ENCODE assay signal across 20 mouse cellular contexts in the genomic region with DNA sequence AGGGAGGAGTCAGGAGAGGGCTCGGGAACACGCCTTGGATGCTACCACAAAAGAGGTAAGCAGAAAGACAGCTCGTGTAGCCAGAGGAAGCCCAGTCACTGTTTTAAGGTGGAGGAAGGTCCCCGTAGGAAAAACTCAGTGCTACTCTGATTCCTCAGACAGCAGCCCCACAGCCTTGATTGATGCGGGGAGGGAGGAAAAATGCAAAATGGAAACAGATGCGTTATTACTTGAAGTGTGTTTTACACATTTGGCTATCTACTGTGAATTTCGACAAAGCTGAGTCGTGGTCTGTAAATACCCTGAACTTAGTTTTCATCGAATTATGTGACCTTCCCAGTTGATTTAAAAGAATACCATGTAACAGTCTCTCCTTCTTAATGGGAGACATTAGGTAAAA.
DNase-seq lines count a peak whose midpoint lies in the region; TF ChIP-seq lines count a peak whose summit lies in the region.
"Had no signal": no experiment of that assay in that cellular context is flagged by ENCODE, and none has a peak within 500 bp of the region (broad histone marks: within the 10 kb centered on the region; RNA-seq: fewer than 3 reads in every experiment).

No protein-coding gene starts in this region.

- H3K27ac ChIP-seq in embryonic facial prominence, embryonic 10.5 days (replicated peaks), result no peak overlapping the region
- peak overlapping the region; percentile 27; the same call in 1 of the 2 replicates for H3K27ac ChIP-seq in limb, embryonic 10.5 days
- no peak overlapping the region for H3K27ac ChIP-seq in left cerebral cortex, adult 2 months
- H3K27ac ChIP-seq: embryonic facial prominence, embryonic 13.5 days; forebrain, embryonic 12.5 days; gastrocnemius, adult 2 months; heart, embryonic 13.5 days; hindbrain, embryonic 12.5 days; intestine, embryonic 15.5 days had no signal

- no peaks in the 10 kb centered on the region for H3K9me3 ChIP-seq in embryonic facial prominence, embryonic 10.5 days
- no peaks in the 10 kb centered on the region for H3K9me3 ChIP-seq in limb, embryonic 10.5 days (replicated peaks)
- H3K9me3 ChIP-seq: embryonic facial prominence, embryonic 13.5 days; forebrain, embryonic 12.5 days; heart, embryonic 13.5 days; hindbrain, embryonic 12.5 days; intestine, embryonic 15.5 days had no signal

- no peak for TF ChIP-seq CTCF in left cerebral cortex, adult 2 months (IDR thresholded peaks at IDR 0.05)

- H3K36me3 ChIP-seq in embryonic facial prominence, embryonic 10.5 days (replicated peaks), result no peaks in the 10 kb centered on the region
- no peaks in the 10 kb centered on the region for H3K36me3 ChIP-seq in limb, embryonic 10.5 days
- H3K36me3 ChIP-seq: forebrain, embryonic 12.5 days; heart, embryonic 13.5 days; hindbrain, embryonic 12.5 days; intestine, embryonic 15.5 days had no signal

- intact Hi-C loops in left cerebral cortex, adult 2 months (cut with DNase I), result no loop called here

- H3K4me3 ChIP-seq in embryonic facial prominence, embryonic 10.5 days, result no peak overlapping the region
- H3K4me3 ChIP-seq in limb, embryonic 10.5 days, result no peak overlapping the region
- no peak overlapping the region for H3K4me3 ChIP-seq in left cerebral cortex, adult 2 months
- H3K4me3 ChIP-seq: embryonic facial prominence, embryonic 13.5 days; forebrain, embryonic 12.5 days; gastrocnemius, adult 2 months; heart, embryonic 13.5 days; hindbrain, embryonic 12.5 days; intestine, embryonic 15.5 days had no signal

- H3K4me1 ChIP-seq in embryonic facial prominence, embryonic 10.5 days, result peaks cover 11% of the 10 kb centered on the region
- peaks cover 27% of the 10 kb centered on the region for H3K4me1 ChIP-seq in limb, embryonic 10.5 days
- H3K4me1 ChIP-seq: hindbrain, embryonic 12.5 days; intestine, embryonic 15.5 days had no signal

- WGBS in embryonic facial prominence, embryonic 10.5 days, result 61% methylated on average over 9 of the region's 9 CpGs
- WGBS in limb, embryonic 10.5 days, result 47% methylated on average over 9 of the region's 9 CpGs

- no peaks in the 10 kb centered on the region for H3K27me3 ChIP-seq in embryonic facial prominence, embryonic 10.5 days (replicated peaks; ENCODE audit: low read depth, poor library complexity, severe bottlenecking)
- no peaks in the 10 kb centered on the region for H3K27me3 ChIP-seq in limb, embryonic 10.5 days (ENCODE audit: low read depth, poor library complexity, severe bottlenecking)
- H3K27me3 ChIP-seq: embryonic facial prominence, embryonic 13.5 days; forebrain, embryonic 12.5 days; heart, embryonic 13.5 days; hindbrain, embryonic 12.5 days; intestine, embryonic 15.5 days; Patski had no signal

- peak; percentile 27 for DNase-seq in embryo, embryonic 10 days (ENCODE audit: low spot score)
- DNase-seq in embryo, embryonic 9.5 days (ENCODE audit: extremely low spot score), result no peak
- DNase-seq in embryonic facial prominence, embryonic 10.5 days (ENCODE audit: low spot score), result peak; percentile 18
- peak; percentile 49 for DNase-seq in limb, embryonic 10.5 days (ENCODE audit: low spot score)
- DNase-seq in mesoderm, embryonic 11.5 days (ENCODE audit: low read depth, low spot score), result peak; percentile 38
- no peak for DNase-seq in layer of hippocampus, adult 9-10 months (ENCODE audit: low spot score)
- DNase-seq in right cerebral cortex, postnatal 36 days (ENCODE audit: low spot score in 2 of 2), result no peak
- no peak for DNase-seq in left cerebral cortex, adult 2 months (ENCODE audit: extremely low spot score in 1 of 2, low spot score in 2 of 2)
- DNase-seq: adrenal gland, postnatal 36 days; cerebellum, adult 2 months; cerebellum, postnatal 10 days; gastrocnemius, adult 2 months; gastrocnemius, postnatal 25 days; heart, postnatal 4 days had no signal

Comparison
In these comparisons a context has a peak if more than half of its experiments do, and no peak if none do; other contexts are left out.
1. DNase-seq: peak in embryo, embryonic 10 days (single experiment), embryonic facial prominence, embryonic 10.5 days (single experiment), limb, embryonic 10.5 days (single experiment) and mesoderm, embryonic 11.5 days (single experiment); none in embryo, embryonic 9.5 days (single experiment), layer of hippocampus, adult 9-10 months (single experiment), right cerebral cortex, postnatal 36 days (0 of 2) and left cerebral cortex, adult 2 months (0 of 2).